Mouse (Mus musculus): ENCODE data around the gene Sh3gl2. TPM values are rescaled to one million over a fixed set of nuclear protein-coding genes. Genes with fewer than 3 reads are reported as not detected.

Gene Sh3gl2
- total and polyA plus RNA-seq, 3 experiments: not detected

- DNase-seq (ENCODE audit: extremely low read depth): no peak
- no peaks in the 10 kb centered on the region for H3K27me3 ChIP-seq (replicated peaks)
- dilution Hi-C loops (cut with MboI; ENCODE audit: extremely low pct_ligation_motif_present, extremely low pct_unique_long_range_greater_than_20kb, low sequenced_read_pairs): no loop called here
- H3K79me2 ChIP-seq (replicated peaks; ENCODE audit: control insufficient read depth, extremely low read depth, insufficient read depth, poor library complexity, severe bottlenecking): no peaks in the 10 kb centered on the region
- no peak overlapping the region for H3K4me3 ChIP-seq (replicated peaks in 1 of 3; ENCODE audit: low read depth in 2 of 3, low read length in 2 of 3, poor library complexity in 1 of 3)
- peaks cover 24% of the 10 kb centered on the region for H3K9me3 ChIP-seq (replicated peaks; ENCODE audit: low read length)
- no peaks in the 10 kb centered on the region for H3K36me3 ChIP-seq (replicated peaks in 1 of 2; ENCODE audit: control insufficient read depth in 1 of 2, insufficient read depth in 1 of 2, low read length in 1 of 2)
- no peaks in the 10 kb centered on the region for H3K4me1 ChIP-seq (ENCODE audit: control insufficient read depth in 1 of 2, insufficient read depth in 2 of 2)
- H3K9ac ChIP-seq (ENCODE audit: insufficient read depth, low read depth): no peak overlapping the region
- no peak for TF ChIP-seq IRF4 (IDR thresholded peaks at IDR 0.05; ENCODE audit: low read depth, low read length)
- TF ChIP-seq JUN (IDR thresholded peaks at IDR 0.05; ENCODE audit: insufficient read depth, low read depth, low read length): no peak
- TF ChIP-seq RAD21 (IDR thresholded peaks at IDR 0.05; ENCODE audit: low read depth, low read length): no peak
- no peak for TF ChIP-seq CTCF (conservative IDR thresholded peaks at IDR 0.05 in 1 of 2, IDR thresholded peaks at IDR 0.05 in 1 of 2; ENCODE audit: low read depth in 2 of 2, low read length in 2 of 2)
- TF ChIP-seq JUND (conservative IDR thresholded peaks at IDR 0.05; ENCODE audit: low read depth, low read length): no peak
- no peak for TF ChIP-seq ELF1 (IDR thresholded peaks at IDR 0.05; ENCODE audit: low read depth, low read length)
- no peak for TF ChIP-seq ZNF384 (IDR thresholded peaks at IDR 0.05; ENCODE audit: low read depth, low read length)
- TF ChIP-seq CHD2 (IDR thresholded peaks at IDR 0.05; ENCODE audit: low read length): no peak
- no peak for TF ChIP-seq ZKSCAN1 (IDR thresholded peaks at IDR 0.05; ENCODE audit: borderline replicate concordance, low read depth, low read length)
- TF ChIP-seq NRF1 (IDR thresholded peaks at IDR 0.05; ENCODE audit: low read depth, low read length): no peak
- no peak overlapping the region for H3K27ac ChIP-seq (ENCODE audit: insufficient read depth, low read depth)
- H3K4me2 ChIP-seq (ENCODE audit: insufficient read depth, low read depth, poor library complexity, severe bottlenecking): no peak overlapping the region
- in situ Hi-C loops (cut with MboI; ENCODE audit: low pct_ligation_motif_present, low pct_unique_long_range_greater_than_20kb, low sequenced_read_pairs): no loop called here
These were observed 278.7 kb downstream of the Sh3gl2 start for GRCm38 (mm10) chr4:85483586-85483985.

- in situ Hi-C loops (cut with MboI; ENCODE audit: low pct_ligation_motif_present, low pct_unique_long_range_greater_than_20kb, low sequenced_read_pairs) (no loop called here), dilution Hi-C loops (cut with MboI; ENCODE audit: extremely low pct_ligation_motif_present, extremely low pct_unique_long_range_greater_than_20kb, low sequenced_read_pairs) (no loop called here)
- Histone ChIP-seq H3K4me3 (replicated peaks in 1 of 3; ENCODE audit: low read depth in 2 of 3, low read length in 2 of 3, poor library complexity in 1 of 3) (no peak overlapping the region), H3K27me3 (replicated peaks) (no peaks in the 10 kb centered on the region), H3K27ac (ENCODE audit: insufficient read depth, low read depth) (no peak overlapping the region), H3K4me2 (ENCODE audit: insufficient read depth, low read depth, poor library complexity, severe bottlenecking) (no peak overlapping the region), H3K9ac (ENCODE audit: insufficient read depth, low read depth) (no peak overlapping the region), H3K79me2 (replicated peaks; ENCODE audit: control insufficient read depth, extremely low read depth, insufficient read depth, poor library complexity, severe bottlenecking) (no peaks in the 10 kb centered on the region), H3K4me1 (ENCODE audit: control insufficient read depth in 1 of 2, insufficient read depth in 2 of 2) (no peaks in the 10 kb centered on the region), H3K9me3 (replicated peaks; ENCODE audit: low read length) (peaks cover 38% of the 10 kb centered on the region), H3K36me3 (replicated peaks in 1 of 2; ENCODE audit: control insufficient read depth in 1 of 2, insufficient read depth in 1 of 2, low read length in 1 of 2) (no peaks in the 10 kb centered on the region)
- TF ChIP-seq MYC (IDR thresholded peaks at IDR 0.05; ENCODE audit: low read depth, low read length) (no peak), JUN (IDR thresholded peaks at IDR 0.05; ENCODE audit: insufficient read depth, low read depth, low read length) (no peak), BHLHE40 (IDR thresholded peaks at IDR 0.05; ENCODE audit: low read depth, low read length) (no peak), SMC3 (IDR thresholded peaks at IDR 0.05; ENCODE audit: low read depth, low read length) (no peak), PAX5 (IDR thresholded peaks at IDR 0.05; ENCODE audit: low read length) (no peak), ELF1 (IDR thresholded peaks at IDR 0.05; ENCODE audit: low read depth, low read length) (no peak), MXI1 (IDR thresholded peaks at IDR 0.05; ENCODE audit: low read depth, low read length) (no peak), NRF1 (IDR thresholded peaks at IDR 0.05; ENCODE audit: low read depth, low read length) (no peak)
- no peak for DNase-seq (ENCODE audit: extremely low read depth)
These were observed 281.5 kb downstream of the Sh3gl2 start for GRCm38 (mm10) chr4:85486316-85486946.
